Mouse (Mus musculus) MEL (cell line): Measurements from ENCODE around the gene Timm17a.

Source experiments
- CTCF ChIP-seq, 3 experiments: IDR thresholded peaks in 2 of 3; conservative IDR thresholded peaks in 1 of 3; 2 replicates each; pipeline ENCODE4 v1.5.1; 2011 to 2012; ENCODE audit warnings: low read length in 3 of 3, low read depth in 2 of 3, mild to moderate bottlenecking in 2 of 3, improper control_type of control experiment in 1 of 3, inconsistent platforms in 1 of 3, mixed read lengths in 1 of 3, moderate library complexity in 1 of 3; ENCODE audit not compliant: control insufficient read depth in 1 of 3, insufficient read depth in 1 of 3, poor library complexity in 1 of 3, severe bottlenecking in 1 of 3
- EP300 ChIP-seq, 2 experiments: IDR thresholded peaks; 2 replicates each; pipeline ENCODE4 v1.6.1; 2011; ENCODE audit warnings: improper control_type of control experiment in 2 of 2, low read length in 2 of 2, low read depth in 1 of 2, mild to moderate bottlenecking in 1 of 2
- GATA1 ChIP-seq: IDR thresholded peaks from 2 replicates; pipeline ENCODE4 v1.6.1; 2011; ENCODE audit warnings: low read depth, low read length, improper control_type of control experiment
- HCFC1 ChIP-seq: IDR thresholded peaks from 2 replicates; pipeline ENCODE4 v1.6.1; 2012; ENCODE audit warnings: low read depth, mild to moderate bottlenecking, inconsistent platforms, low read length, improper control_type of control experiment, moderate library complexity
- NRF1 ChIP-seq: IDR thresholded peaks from 2 replicates; pipeline ENCODE4 v1.6.1; 2014; ENCODE audit warnings: low read depth, mild to moderate bottlenecking, inconsistent platforms, low read length, improper control_type of control experiment, moderate library complexity; ENCODE audit not compliant: poor library complexity, insufficient read depth, severe bottlenecking
- POLR2A ChIP-seq, 2 experiments: IDR thresholded peaks; 2 replicates each; pipeline ENCODE4 v1.6.1; 2011 to 2012; ENCODE audit warnings: low read length in 2 of 2, mild to moderate bottlenecking in 2 of 2, control low read depth in 1 of 2, improper control_type of control experiment in 1 of 2, low read depth in 1 of 2, moderate library complexity in 1 of 2; ENCODE audit not compliant: control insufficient read depth in 1 of 2, insufficient read depth in 1 of 2, poor library complexity in 1 of 2
- RCOR1 ChIP-seq: IDR thresholded peaks from 2 replicates; pipeline ENCODE4 v1.6.1; 2012; ENCODE audit warnings: low read depth, mild to moderate bottlenecking, inconsistent platforms, low read length, improper control_type of control experiment
- TBP ChIP-seq: IDR thresholded peaks from 2 replicates; pipeline ENCODE4 v1.8.0; 2011; ENCODE audit warnings: low read depth, low read length, improper control_type of control experiment
- USF1 ChIP-seq: IDR thresholded peaks from 2 replicates; pipeline ENCODE4 v1.6.1; 2014; ENCODE audit warnings: low read depth, mild to moderate bottlenecking, inconsistent platforms, low read length, improper control_type of control experiment, moderate library complexity
- ZC3H11A ChIP-seq: IDR thresholded peaks from 2 replicates; pipeline ENCODE4 v1.6.1; 2012; ENCODE audit warnings: low read depth, mild to moderate bottlenecking, inconsistent platforms, low read length, improper control_type of control experiment
- ZMIZ1 ChIP-seq: IDR thresholded peaks from 2 replicates; pipeline ENCODE4 v1.6.1; 2012; ENCODE audit warnings: low read depth, mild to moderate bottlenecking, inconsistent platforms, low read length, improper control_type of control experiment, moderate library complexity

DNA sequence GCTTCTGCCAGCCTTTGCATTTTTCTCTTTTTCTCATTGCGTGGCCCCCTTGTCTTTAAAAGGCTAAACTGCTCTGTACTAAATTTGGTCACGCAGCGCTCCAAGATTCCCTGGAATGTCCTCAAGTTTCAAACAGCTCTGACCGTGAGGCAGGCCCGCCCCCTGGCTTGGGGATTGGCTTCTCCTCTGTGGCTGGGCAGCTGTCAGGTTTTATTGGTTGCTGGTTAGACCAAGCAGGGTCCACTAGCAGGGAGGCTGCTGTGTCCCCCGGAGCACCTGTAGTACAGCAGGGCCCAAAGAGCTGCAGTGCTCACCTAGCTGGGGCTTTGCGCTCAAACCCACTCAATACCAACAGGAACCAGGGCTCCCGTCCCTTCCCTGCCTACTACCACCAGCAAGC lies 11.0 kb upstream of the Timm17a start, which contains the start of gene Lmod1:
- TF ChIP-seq EP300 (IDR thresholded peaks at IDR 0.05; ENCODE audit: low read depth in 1 of 2, low read length in 2 of 2), result no peak
- TF ChIP-seq CTCF (IDR thresholded peaks at IDR 0.05 in 2 of 3, conservative IDR thresholded peaks at IDR 0.05 in 1 of 3; ENCODE audit: control insufficient read depth in 1 of 3, insufficient read depth in 1 of 3, low read depth in 2 of 3, low read length in 3 of 3, poor library complexity in 1 of 3, severe bottlenecking in 1 of 3), result no peak
- no peak for TF ChIP-seq POLR2A (IDR thresholded peaks at IDR 0.05; ENCODE audit: control insufficient read depth in 1 of 2, insufficient read depth in 1 of 2, low read depth in 1 of 2, low read length in 2 of 2, poor library complexity in 1 of 2)
- no peak for TF ChIP-seq ZMIZ1
- no peak for TF ChIP-seq TBP
- no peak for TF ChIP-seq RCOR1
- TF ChIP-seq GATA1, result no peak
- no peak for TF ChIP-seq HCFC1
- TF ChIP-seq NRF1, result no peak
- TF ChIP-seq USF1, result no peak
- no peak for TF ChIP-seq ZC3H11A
